Mouse (Mus musculus) G1E (cell line): ENCODE data around the gene Gemin4.

Experiments used
- CTCF ChIP-seq: IDR thresholded peaks from 2 replicates; pipeline ENCODE4 v1.5.1; 2012; ENCODE audit warnings: low read depth, low read length, inconsistent platforms, mixed read lengths
- TAL1 ChIP-seq: conservative IDR thresholded peaks from 2 replicates; pipeline ENCODE4 v1.6.1; 2012; ENCODE audit warnings: low read depth, low read length, inconsistent platforms, mixed read lengths

DNA sequence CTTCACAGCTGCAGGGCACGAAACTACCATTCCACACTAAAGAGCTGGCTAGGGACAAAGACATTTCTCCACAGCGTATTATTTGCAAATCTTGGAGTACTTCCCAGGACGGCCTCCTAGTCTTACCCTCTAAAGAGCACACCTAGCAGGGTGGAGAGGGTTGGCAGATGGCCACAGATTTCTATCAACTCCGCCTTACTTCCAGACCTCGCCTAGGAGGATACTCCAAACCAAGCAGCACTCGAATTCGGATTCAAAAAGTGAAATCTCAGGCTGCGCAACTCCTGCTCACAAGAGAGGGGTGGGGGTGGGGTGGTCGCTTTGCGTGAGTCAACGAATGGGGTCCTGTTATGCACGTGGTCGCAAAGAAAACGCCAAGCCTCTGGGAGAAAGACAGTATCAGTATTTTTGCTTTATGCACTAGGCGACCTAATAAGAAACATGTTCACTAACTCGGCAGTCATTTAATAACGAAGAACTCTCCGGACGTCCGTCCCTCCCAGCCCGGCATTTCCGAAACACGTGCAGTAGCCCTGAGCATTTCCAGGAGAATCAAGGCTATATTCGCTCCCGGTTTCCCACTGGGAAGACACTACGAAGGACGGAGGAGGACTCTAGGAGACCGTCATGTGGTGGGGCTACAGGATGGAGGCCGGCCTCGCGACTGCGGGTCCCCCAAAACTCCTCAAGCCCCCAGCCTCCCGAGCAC is 629 bp downstream of the Gemin4 start:
- TF ChIP-seq CTCF (no peak), TAL1 (no peak)
